Mouse (Mus musculus): Measurements from ENCODE around the gene Mypop. TPM values are rescaled to one million over a fixed set of nuclear protein-coding genes. Genes with fewer than 3 reads are reported as not detected.

The Mypop gene
- polyA plus RNA-seq, 1 experiment, result 0.02 TPM

DNA sequence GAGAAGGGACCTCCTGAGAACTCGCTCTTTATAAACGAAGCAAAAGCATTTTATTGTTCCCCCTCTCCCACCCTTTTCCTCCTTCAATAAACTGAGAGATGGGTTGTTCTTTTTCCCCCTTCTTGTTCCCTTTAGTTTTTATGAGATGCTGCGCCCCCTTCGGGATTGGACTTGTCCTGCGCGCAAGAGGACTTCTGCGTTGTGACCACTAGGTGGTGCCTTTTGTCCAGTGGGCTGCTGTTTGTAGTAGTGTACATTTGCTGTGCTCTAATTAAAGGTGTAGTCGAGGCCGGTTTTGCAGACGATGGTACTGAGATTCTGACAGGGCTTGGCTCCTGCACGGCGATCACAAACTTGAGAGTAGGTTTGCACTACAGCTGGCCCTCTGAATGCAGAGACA lies 15.4 kb downstream of the Mypop start:
- H3K27me3 ChIP-seq (ENCODE audit: control insufficient read depth), result no peaks in the 10 kb centered on the region
- peaks cover 58% of the 10 kb centered on the region for H3K4me1 ChIP-seq (ENCODE audit: control insufficient read depth)
- TF ChIP-seq GATA1 (IDR thresholded peaks at IDR 0.05; ENCODE audit: low read length), result no peak
- TF ChIP-seq TAL1 (IDR thresholded peaks at IDR 0.05; ENCODE audit: low read length), result no peak
- H3K9me3 ChIP-seq (ENCODE audit: control insufficient read depth, low read length), result peaks cover 4% of the 10 kb centered on the region
- H3K36me3 ChIP-seq (ENCODE audit: control insufficient read depth), result peaks cover 27% of the 10 kb centered on the region
- no peak overlapping the region for H3K4me3 ChIP-seq (replicated peaks)

- peaks cover 7% of the 10 kb centered on the region for H3K27me3 ChIP-seq (ENCODE audit: control insufficient read depth)
- H3K4me1 ChIP-seq (ENCODE audit: control insufficient read depth), result peaks cover 53% of the 10 kb centered on the region
- no peak for TF ChIP-seq TAL1 (IDR thresholded peaks at IDR 0.05; ENCODE audit: low read length)
- TF ChIP-seq GATA1 (IDR thresholded peaks at IDR 0.05; ENCODE audit: low read length), result no peak
- H3K36me3 ChIP-seq (ENCODE audit: control insufficient read depth), result peaks cover 27% of the 10 kb centered on the region
- H3K9me3 ChIP-seq (ENCODE audit: control insufficient read depth, low read length), result peaks cover 4% of the 10 kb centered on the region
- H3K4me3 ChIP-seq (replicated peaks), result no peak overlapping the region
Measured at GRCm38 (mm10) chr7:19007026-19007977, 16.3 kb downstream of the Mypop start.

GRCm38 (mm10) chr7:19010581-19010980 lies 19.5 kb downstream of the Mypop start:
- H3K4me1 ChIP-seq (ENCODE audit: control insufficient read depth), result peaks cover 28% of the 10 kb centered on the region
- H3K9me3 ChIP-seq (ENCODE audit: control insufficient read depth, low read length), result peaks cover 2% of the 10 kb centered on the region
- TF ChIP-seq TAL1 (IDR thresholded peaks at IDR 0.05; ENCODE audit: low read length) (no peak), GATA1 (IDR thresholded peaks at IDR 0.05; ENCODE audit: low read length) (no peak)
- peaks cover 23% of the 10 kb centered on the region for H3K27me3 ChIP-seq (ENCODE audit: control insufficient read depth)
- no peak overlapping the region for H3K4me3 ChIP-seq (replicated peaks)
- H3K36me3 ChIP-seq (ENCODE audit: control insufficient read depth), result peaks cover 22% of the 10 kb centered on the region

DNA sequence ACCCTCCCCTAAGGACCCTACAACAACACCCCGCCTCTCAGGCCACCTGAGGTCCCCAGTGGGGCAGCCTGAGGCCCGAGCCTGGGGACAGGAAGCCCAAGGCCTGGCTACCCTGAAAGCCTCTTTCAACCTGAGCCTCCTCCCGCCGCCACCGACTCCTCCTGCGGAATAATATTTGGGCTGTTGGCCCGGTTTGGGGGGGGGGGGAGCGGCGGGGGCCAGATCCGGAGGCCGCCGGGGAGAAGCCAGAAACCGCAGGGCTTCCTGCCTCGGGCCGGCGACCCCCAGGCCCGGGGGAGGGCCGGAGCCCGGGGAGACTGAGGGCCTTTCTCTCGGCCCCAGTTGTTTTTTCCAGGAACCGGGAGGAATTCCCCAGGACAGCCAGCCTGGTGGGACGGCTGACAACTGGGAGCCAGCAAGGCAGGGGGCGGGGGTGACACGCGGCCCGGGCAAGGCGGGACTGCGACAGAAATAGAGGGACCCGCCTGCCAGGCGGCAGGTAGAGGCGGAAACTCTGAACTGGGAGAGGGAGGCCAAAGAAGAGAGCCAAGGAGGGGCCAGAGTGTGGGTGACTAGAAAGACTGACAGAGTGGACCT lies 21.1 kb downstream of the Mypop start:
- no peak overlapping the region for H3K4me3 ChIP-seq (replicated peaks)
- peaks cover 9% of the 10 kb centered on the region for H3K36me3 ChIP-seq (ENCODE audit: control insufficient read depth)
- peaks cover 14% of the 10 kb centered on the region for H3K4me1 ChIP-seq (ENCODE audit: control insufficient read depth)
- peaks cover 23% of the 10 kb centered on the region for H3K27me3 ChIP-seq (ENCODE audit: control insufficient read depth)
- no peaks in the 10 kb centered on the region for H3K9me3 ChIP-seq (ENCODE audit: control insufficient read depth, low read length)
- TF ChIP-seq TAL1 (IDR thresholded peaks at IDR 0.05; ENCODE audit: low read length), result no peak
- no peak for TF ChIP-seq GATA1 (IDR thresholded peaks at IDR 0.05; ENCODE audit: low read length)

GRCm38 (mm10) chr7:19012882-19013281 lies 21.8 kb downstream of the Mypop start:
- TF ChIP-seq GATA1 (IDR thresholded peaks at IDR 0.05; ENCODE audit: low read length), result no peak
- no peak for TF ChIP-seq TAL1 (IDR thresholded peaks at IDR 0.05; ENCODE audit: low read length)
- Histone ChIP-seq H3K36me3 (ENCODE audit: control insufficient read depth) (peaks cover 5% of the 10 kb centered on the region; the same call in 1 of the 2 replicates), H3K27me3 (ENCODE audit: control insufficient read depth) (peaks cover 23% of the 10 kb centered on the region), H3K4me1 (ENCODE audit: control insufficient read depth) (peaks cover 11% of the 10 kb centered on the region), H3K4me3 (replicated peaks) (no peak overlapping the region), H3K9me3 (ENCODE audit: control insufficient read depth, low read length) (no peaks in the 10 kb centered on the region)

DNA sequence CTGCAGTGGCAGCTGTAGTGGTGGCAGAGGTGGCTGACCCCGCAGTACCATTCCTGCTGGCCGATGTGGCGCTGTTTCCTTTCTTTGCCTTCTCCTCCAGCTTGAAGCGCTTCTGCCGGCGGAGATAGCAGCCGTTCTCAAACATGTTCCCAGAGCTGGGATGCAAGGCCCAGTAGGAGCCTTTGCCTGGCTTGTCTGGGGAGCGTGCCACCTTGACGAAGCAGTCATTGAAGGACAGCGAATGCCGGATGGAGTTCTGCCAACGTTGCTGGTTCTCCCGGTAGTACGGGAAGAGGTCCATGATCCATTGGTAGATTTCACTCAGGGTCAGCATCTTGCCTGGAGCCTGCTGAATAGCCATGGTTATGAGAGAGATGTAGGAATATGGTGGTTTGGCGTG lies 23.4 kb downstream of the Mypop start:
- no peaks in the 10 kb centered on the region for H3K9me3 ChIP-seq (ENCODE audit: control insufficient read depth, low read length)
- H3K4me1 ChIP-seq (ENCODE audit: control insufficient read depth), result peaks cover 11% of the 10 kb centered on the region
- no peak for TF ChIP-seq GATA1 (IDR thresholded peaks at IDR 0.05; ENCODE audit: low read length)
- TF ChIP-seq TAL1 (IDR thresholded peaks at IDR 0.05; ENCODE audit: low read length), result no peak
- peaks cover 5% of the 10 kb centered on the region; the same call in 1 of the 2 replicates for H3K36me3 ChIP-seq (ENCODE audit: control insufficient read depth)
- no peak overlapping the region for H3K4me3 ChIP-seq (replicated peaks)
- H3K27me3 ChIP-seq (ENCODE audit: control insufficient read depth), result peaks cover 27% of the 10 kb centered on the region

DNA sequence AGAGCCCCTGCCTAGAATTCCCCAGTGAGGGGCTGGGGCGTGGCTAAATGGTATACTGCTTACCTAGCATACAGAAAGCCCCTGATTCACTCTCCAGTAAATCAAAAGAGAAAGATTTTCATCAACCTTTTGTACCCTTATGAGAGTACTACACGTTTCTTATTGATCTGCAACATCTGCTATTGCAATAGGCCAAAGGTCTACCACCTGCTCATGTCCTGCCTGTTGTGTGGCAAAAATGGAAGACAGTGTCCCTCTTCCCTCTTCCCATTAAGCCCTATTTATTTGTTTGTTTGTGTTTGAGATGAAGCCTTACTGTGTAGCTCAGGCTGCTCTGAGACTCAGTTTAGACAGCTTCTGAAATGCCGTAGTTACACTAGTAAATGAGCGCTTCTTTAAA lies 25.0 kb downstream of the Mypop start:
- TF ChIP-seq GATA1 (IDR thresholded peaks at IDR 0.05; ENCODE audit: low read length), result no peak
- no peak for TF ChIP-seq TAL1 (IDR thresholded peaks at IDR 0.05; ENCODE audit: low read length)
- peaks cover 8% of the 10 kb centered on the region for H3K4me1 ChIP-seq (ENCODE audit: control insufficient read depth)
- peaks cover 5% of the 10 kb centered on the region; the same call in 1 of the 2 replicates for H3K36me3 ChIP-seq (ENCODE audit: control insufficient read depth)

GRCm38 (mm10) chr7:19017909-19018308 lies 26.9 kb downstream of the Mypop start:
- Histone ChIP-seq H3K9me3 (ENCODE audit: control insufficient read depth, low read length) (no peaks in the 10 kb centered on the region), H3K27me3 (ENCODE audit: control insufficient read depth) (peaks cover 48% of the 10 kb centered on the region), H3K4me3 (replicated peaks) (no peak overlapping the region), H3K36me3 (ENCODE audit: control insufficient read depth) (peaks cover 5% of the 10 kb centered on the region; the same call in 1 of the 2 replicates), H3K4me1 (ENCODE audit: control insufficient read depth) (peaks cover 3% of the 10 kb centered on the region; the same call in 1 of the 2 replicates)
- TF ChIP-seq TAL1 (IDR thresholded peaks at IDR 0.05; ENCODE audit: low read length), result no peak
- no peak for TF ChIP-seq GATA1 (IDR thresholded peaks at IDR 0.05; ENCODE audit: low read length)

More for the DNA sequence above, 25.0 kb downstream of the Mypop start:
- H3K27me3 ChIP-seq (ENCODE audit: control insufficient read depth), result peaks cover 42% of the 10 kb centered on the region
- no peak overlapping the region for H3K4me3 ChIP-seq (replicated peaks)
- no peaks in the 10 kb centered on the region for H3K9me3 ChIP-seq (ENCODE audit: control insufficient read depth, low read length)

GRCm38 (mm10) chr7:19021048-19021447 lies 30.0 kb downstream of the Mypop start:
- TF ChIP-seq GATA1 (IDR thresholded peaks at IDR 0.05; ENCODE audit: low read length), result no peak
- no peak for TF ChIP-seq TAL1 (IDR thresholded peaks at IDR 0.05; ENCODE audit: low read length)
- Histone ChIP-seq H3K4me1 (ENCODE audit: control insufficient read depth) (peaks cover 26% of the 10 kb centered on the region), H3K4me3 (replicated peaks) (peak overlapping the region; percentile 31), H3K36me3 (ENCODE audit: control insufficient read depth) (no peaks in the 10 kb centered on the region; the same call in 1 of the 2 replicates), H3K27me3 (ENCODE audit: control insufficient read depth) (peaks cover 48% of the 10 kb centered on the region), H3K9me3 (ENCODE audit: control insufficient read depth, low read length) (no peaks in the 10 kb centered on the region; the same call in 1 of the 2 replicates)

Data from erythroblast, embryonic 14.5 days (primary cell).